Mouse (Mus musculus): ENCODE data around the gene Hacl1.
"Not testable (repeated sequence)": the region's sequence is repeated elsewhere in the genome, so short reads cannot be mapped to it uniquely, and the experiment has no call there.

The Hacl1 gene

GRCm38 (mm10) chr14:31640346-31640889 is 668 bp downstream of the Hacl1 start, which contains the start of gene Gm49387:
Gm49387 (minus strand) TSS chr14:31640878.
- DNase-seq (ENCODE audit: low read depth, low spot score): no peak

GRCm38 (mm10) chr14:31630677-31631076 is 10.4 kb downstream of the Hacl1 start:
- DNase-seq (ENCODE audit: low read depth, low spot score): no peak

- no peak for DNase-seq (ENCODE audit: low read depth, low spot score)
Measured at GRCm38 (mm10) chr14:31622748-31623147, 18.3 kb downstream of the Hacl1 start.

- no peak for DNase-seq (ENCODE audit: low read depth, low spot score)
Measured at GRCm38 (mm10) chr14:31620591-31621223, 20.4 kb downstream of the Hacl1 start.

GRCm38 (mm10) chr14:31617997-31618396 is 23.1 kb downstream of the Hacl1 start:
- no peak for DNase-seq (ENCODE audit: low read depth, low spot score)

GRCm38 (mm10) chr14:31617204-31617603 is 23.9 kb downstream of the Hacl1 start:
- DNase-seq (ENCODE audit: low read depth, low spot score): no peak

- DNase-seq (ENCODE audit: low read depth, low spot score): no peak
Measured at GRCm38 (mm10) chr14:31613671-31614070, 27.4 kb downstream of the Hacl1 start.

GRCm38 (mm10) chr14:31611986-31612385 is 29.1 kb downstream of the Hacl1 start:
- DNase-seq (ENCODE audit: low read depth, low spot score): no peak

GRCm38 (mm10) chr14:31605514-31605913 is 35.6 kb downstream of the Hacl1 start:
- no peak for DNase-seq (ENCODE audit: low read depth, low spot score)

GRCm38 (mm10) chr14:31604916-31605315 is 36.2 kb downstream of the Hacl1 start:
- no peak for DNase-seq (ENCODE audit: low read depth, low spot score)

- not testable (repeated sequence) for DNase-seq (ENCODE audit: low read depth, low spot score)
Measured at GRCm38 (mm10) chr14:31602616-31602979, 38.5 kb downstream of the Hacl1 start.

GRCm38 (mm10) chr14:31601908-31602615 is 39.0 kb downstream of the Hacl1 start:
- DNase-seq (ENCODE audit: low read depth, low spot score): no peak

- DNase-seq (ENCODE audit: low read depth, low spot score): no peak
Measured at GRCm38 (mm10) chr14:31597446-31597845, 43.6 kb downstream of the Hacl1 start.

- no peak for DNase-seq (ENCODE audit: low read depth, low spot score)
Measured at GRCm38 (mm10) chr14:31596408-31596807, 44.7 kb downstream of the Hacl1 start.

GRCm38 (mm10) chr14:31594693-31595092 is 46.4 kb downstream of the Hacl1 start:
- DNase-seq (ENCODE audit: low read depth, low spot score): no peak

GRCm38 (mm10) chr14:31593036-31593435 is 48.0 kb downstream of the Hacl1 start:
- DNase-seq (ENCODE audit: low read depth, low spot score): no peak

GRCm38 (mm10) chr14:31591243-31591642 is 49.8 kb downstream of the Hacl1 start, which contains the start of gene Colq:
Colq (minus strand) TSS chr14:31591343.
- DNase-seq (ENCODE audit: low read depth, low spot score): no peak

GRCm38 (mm10) chr14:31586451-31586850 is 54.6 kb downstream of the Hacl1 start:
- DNase-seq (ENCODE audit: low read depth, low spot score): no peak

- DNase-seq (ENCODE audit: low read depth, low spot score): no peak
Measured at GRCm38 (mm10) chr14:31583082-31583481, 58.0 kb downstream of the Hacl1 start.

- no peak for DNase-seq (ENCODE audit: low read depth, low spot score)
Measured at GRCm38 (mm10) chr14:31577966-31578735, 62.9 kb downstream of the Hacl1 start.

GRCm38 (mm10) chr14:31576846-31577697 is 64.0 kb downstream of the Hacl1 start:
- DNase-seq (ENCODE audit: low read depth, low spot score): no peak
